Mouse (Mus musculus) ZHBTc4 (cell line): ENCODE measurements around the gene Scap.
A peak's percentile ranks its signal among the peaks of the same experiment; 100 is the strongest.

Source experiments
- DNase-seq: peaks from one replicate; pipeline ENCODE4 v3.0.0-alpha.2; 2011; ENCODE audit warnings: low read depth, low spot score

Scap gene

GRCm38 (mm10) chr9:110381292-110381691 lies 48.2 kb downstream of the Scap start:
- no peak for DNase-seq

- no peak for DNase-seq
Measured at GRCm38 (mm10) chr9:110384369-110384929, 51.4 kb downstream of the Scap start.

GRCm38 (mm10) chr9:110388011-110388410 lies 54.9 kb downstream of the Scap start:
- DNase-seq = no peak

- no peak for DNase-seq
Measured at GRCm38 (mm10) chr9:110390843-110391242, 57.8 kb downstream of the Scap start.

- no peak for DNase-seq
Measured at GRCm38 (mm10) chr9:110393295-110393694, 60.2 kb downstream of the Scap start.

GRCm38 (mm10) chr9:110400650-110401049 lies 67.6 kb downstream of the Scap start:
- DNase-seq = peak; percentile 76

GRCm38 (mm10) chr9:110402731-110403130 lies 69.6 kb downstream of the Scap start:
- DNase-seq = no peak

- DNase-seq = peak; percentile 60
Measured at GRCm38 (mm10) chr9:110403240-110403639, 70.2 kb downstream of the Scap start.

- peak; percentile 24 for DNase-seq
Measured at GRCm38 (mm10) chr9:110407311-110408098, 74.4 kb downstream of the Scap start.

GRCm38 (mm10) chr9:110408099-110408773 lies 75.1 kb downstream of the Scap start, which contains the start of gene Ptpn23:
TSS of gene Ptpn23 (minus strand) at chr9:110408213.
- DNase-seq = peak; percentile 99

GRCm38 (mm10) chr9:110410908-110411887 lies 78.1 kb downstream of the Scap start:
- peak; percentile 90 for DNase-seq

GRCm38 (mm10) chr9:110412926-110413325 lies 79.8 kb downstream of the Scap start:
- DNase-seq = peak; percentile 22

- peak; percentile 42 for DNase-seq
Measured at GRCm38 (mm10) chr9:110413785-110414184, 80.7 kb downstream of the Scap start.

GRCm38 (mm10) chr9:110419511-110420112 lies 86.5 kb downstream of the Scap start, which contains the start of gene Ngp:
TSS of gene Ngp (plus strand) at chr9:110419747.
- DNase-seq = no peak

- no peak for DNase-seq
Measured at GRCm38 (mm10) chr9:110431241-110431640, 98.2 kb downstream of the Scap start.

- DNase-seq = no peak
Measured at GRCm38 (mm10) chr9:110433045-110433444, 100.0 kb downstream of the Scap start.
